Mouse (Mus musculus): ENCODE measurements around the gene Arih2.

DNA sequence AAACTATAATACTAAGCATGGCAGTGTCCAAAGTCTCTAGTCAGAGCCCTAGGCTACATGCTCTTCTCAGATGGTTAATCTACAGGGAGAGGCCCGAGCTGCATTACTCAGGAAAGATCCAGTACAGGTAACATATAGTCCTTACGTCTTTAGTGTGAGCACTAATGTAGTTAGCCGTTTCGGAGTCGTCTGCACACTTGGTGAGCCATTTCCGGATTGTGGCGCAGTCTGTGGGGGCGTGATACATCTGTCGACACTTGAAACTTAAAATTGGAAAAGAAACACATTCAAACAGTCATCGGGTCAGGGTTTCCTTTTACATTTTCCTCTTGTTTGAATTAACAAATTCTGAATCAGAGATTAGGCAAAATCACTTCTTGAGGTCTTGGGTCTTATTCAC lies 37.7 kb downstream of the Arih2 start:
- no peak for TF ChIP-seq CTCF (IDR thresholded peaks at IDR 0.05; ENCODE audit: control insufficient read depth, insufficient read depth, insufficient replicate concordance, low read depth, low read length)
- no peak for TF ChIP-seq POLR2A (IDR thresholded peaks at IDR 0.05; ENCODE audit: control insufficient read depth, low read depth, low read length)
